Mouse (Mus musculus): Measurements from ENCODE around the gene Plscr3. TPM values are rescaled to one million over a fixed set of nuclear protein-coding genes. Genes with fewer than 3 reads are reported as not detected.

Plscr3 gene
- total and polyA plus RNA-seq, 3 experiments, result 9.3 to 54.2 (median 26.2) TPM

DNA sequence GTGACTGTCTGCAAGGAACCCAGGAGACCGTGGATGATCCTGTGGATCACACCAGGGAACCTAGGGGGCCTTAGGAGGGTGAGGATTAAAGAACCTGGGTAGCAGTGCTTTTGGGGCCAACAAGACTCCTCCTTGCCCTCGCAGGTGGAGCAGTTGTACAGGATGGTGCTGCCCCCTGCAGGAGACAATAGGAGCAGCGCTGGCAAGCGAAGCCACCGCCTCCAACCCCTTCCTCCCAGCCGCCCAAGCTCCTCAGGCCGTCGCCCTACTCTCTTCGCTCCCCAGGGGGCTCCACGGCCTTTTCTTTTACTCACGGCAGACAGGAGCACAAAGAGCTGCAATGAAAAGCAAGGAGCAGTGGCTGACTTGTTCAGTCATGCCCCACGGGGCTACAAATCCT, 30.7 kb downstream of the Plscr3 start:
- Histone ChIP-seq H3K36me3 (replicated peaks) (peaks cover 15% of the 10 kb centered on the region), H3K27me3 (ENCODE audit: insufficient read depth, low read length) (peaks cover 19% of the 10 kb centered on the region), H3K4me3 (ENCODE audit: low read depth, low read length) (no peak overlapping the region; the same call in 1 of the 2 replicates), H3K9me3 (replicated peaks) (no peaks in the 10 kb centered on the region), H3K4me1 (ENCODE audit: insufficient read depth, low read depth, low read length) (peaks cover 52% of the 10 kb centered on the region)
- DNase-seq (ENCODE audit: low spot score) (peak; percentile 64), ATAC-seq (ENCODE audit: extremely low read depth, insufficient number of reproducible peaks, low FRiP score, poor library complexity, severe bottlenecking) (no peak; the same call in 1 of the 2 replicates)
- TF ChIP-seq GATA2 (IDR thresholded peaks at IDR 0.05; ENCODE audit: borderline replicate concordance, low read depth, low read length) (no peak), TAL1 (conservative IDR thresholded peaks at IDR 0.05; ENCODE audit: low read depth, low read length) (no peak), POLR2AphosphoS5 (IDR thresholded peaks at IDR 0.05; ENCODE audit: insufficient replicate concordance, low read depth, low read length) (no peak), GATA1 (IDR thresholded peaks at IDR 0.05; ENCODE audit: borderline replicate concordance, low read length) (no peak), CTCF (IDR thresholded peaks at IDR 0.05; ENCODE audit: low read depth, low read length) (peak; percentile 90)

DNA sequence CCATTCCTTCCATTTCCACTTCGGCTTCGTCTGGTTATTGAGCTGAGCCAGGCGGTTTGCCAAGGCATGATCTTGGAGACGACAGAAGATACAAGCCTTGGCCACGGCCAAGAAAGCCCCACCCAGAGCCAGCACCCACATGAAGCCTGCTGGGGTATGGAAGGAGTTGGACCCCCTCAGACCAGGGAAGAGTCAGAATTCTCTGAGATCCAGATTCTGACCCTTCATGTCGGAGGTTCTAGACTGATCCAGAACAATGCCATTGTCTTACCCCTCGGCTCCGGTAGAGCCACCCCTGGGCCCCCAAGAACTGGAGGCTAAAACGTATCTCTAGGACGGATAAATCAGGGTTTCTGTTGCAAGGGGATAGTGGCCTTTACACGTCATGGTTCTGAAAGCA, 31.7 kb downstream of the Plscr3 start, which contains the start of gene Tmem95:
Tmem95 (minus strand) TSS at position 141 of the 400 bp plus-strand sequence.
- ATAC-seq (ENCODE audit: extremely low read depth, insufficient number of reproducible peaks, low FRiP score, poor library complexity, severe bottlenecking) (no peak), DNase-seq (ENCODE audit: low spot score) (no peak)
- H3K36me3 ChIP-seq (replicated peaks), result peaks cover 25% of the 10 kb centered on the region
- H3K27me3 ChIP-seq (ENCODE audit: insufficient read depth, low read length), result peaks cover 15% of the 10 kb centered on the region
- no peak within 1 kb of the TSS; the same call in 1 of the 2 replicates for H3K4me3 ChIP-seq (ENCODE audit: low read depth, low read length)
- peaks cover 56% of the 10 kb centered on the region for H3K4me1 ChIP-seq (ENCODE audit: insufficient read depth, low read depth, low read length)
- no peaks in the 10 kb centered on the region for H3K9me3 ChIP-seq (replicated peaks)
- no peak for TF ChIP-seq CTCF (IDR thresholded peaks at IDR 0.05; ENCODE audit: low read depth, low read length)
- no peak for TF ChIP-seq TAL1 (conservative IDR thresholded peaks at IDR 0.05; ENCODE audit: low read depth, low read length)
- no peak for TF ChIP-seq GATA1 (IDR thresholded peaks at IDR 0.05; ENCODE audit: borderline replicate concordance, low read length)
- no peak for TF ChIP-seq POLR2AphosphoS5 (IDR thresholded peaks at IDR 0.05; ENCODE audit: insufficient replicate concordance, low read depth, low read length)
- TF ChIP-seq GATA2 (IDR thresholded peaks at IDR 0.05; ENCODE audit: borderline replicate concordance, low read depth, low read length), result no peak

DNA sequence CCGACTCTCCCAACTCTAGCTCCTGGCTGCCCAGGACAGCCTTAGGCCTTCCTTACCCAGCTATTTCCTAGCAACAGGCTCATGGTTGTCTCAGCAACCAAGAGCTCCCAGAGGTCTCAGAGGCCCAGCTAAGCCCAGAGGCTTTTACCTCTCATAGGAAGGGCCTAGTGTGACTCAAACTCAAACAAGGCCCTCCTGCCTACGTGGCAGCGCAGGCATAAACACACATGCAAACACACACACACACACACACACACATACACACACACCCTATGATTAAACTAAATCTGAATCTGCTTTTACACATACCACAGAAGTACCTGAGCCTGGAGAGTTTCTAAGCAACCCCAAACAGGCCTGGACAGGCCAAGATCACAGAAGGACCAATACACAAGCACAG, 32.2 kb downstream of the Plscr3 start:
- no peak overlapping the region for H3K4me3 ChIP-seq (ENCODE audit: low read depth, low read length)
- ATAC-seq (ENCODE audit: extremely low read depth, insufficient number of reproducible peaks, low FRiP score, poor library complexity, severe bottlenecking) (no peak), DNase-seq (ENCODE audit: low spot score) (no peak)
- H3K4me1 ChIP-seq (ENCODE audit: insufficient read depth, low read depth, low read length), result peaks cover 55% of the 10 kb centered on the region
- TF ChIP-seq TAL1 (conservative IDR thresholded peaks at IDR 0.05; ENCODE audit: low read depth, low read length) (no peak), GATA1 (IDR thresholded peaks at IDR 0.05; ENCODE audit: borderline replicate concordance, low read length) (no peak), GATA2 (IDR thresholded peaks at IDR 0.05; ENCODE audit: borderline replicate concordance, low read depth, low read length) (no peak)
- no peaks in the 10 kb centered on the region for H3K9me3 ChIP-seq (replicated peaks)
- H3K27me3 ChIP-seq (ENCODE audit: insufficient read depth, low read length), result peaks cover 15% of the 10 kb centered on the region
- peaks cover 30% of the 10 kb centered on the region for H3K36me3 ChIP-seq (replicated peaks)

DNA sequence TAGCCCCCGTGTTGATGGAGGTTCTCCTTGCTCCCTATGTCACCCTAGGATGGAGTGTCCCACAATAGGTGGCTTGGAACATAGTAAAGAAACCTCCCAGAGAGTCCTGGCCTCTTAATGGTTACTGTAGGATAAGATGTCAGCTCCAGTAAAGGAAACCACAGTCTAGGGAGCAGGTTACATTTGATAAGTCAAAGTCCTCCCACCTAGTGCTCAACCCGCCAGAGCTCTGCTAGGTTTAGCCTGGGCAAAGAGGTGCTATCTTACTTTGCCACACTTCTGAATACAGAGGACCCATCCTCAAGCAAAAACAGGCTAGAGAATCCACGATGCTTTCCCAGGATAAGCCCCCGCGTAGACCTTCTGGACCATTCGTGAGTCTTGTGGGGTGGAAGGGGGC, 32.8 kb downstream of the Plscr3 start:
- no peak for DNase-seq (ENCODE audit: low spot score)
- no peak for TF ChIP-seq TAL1 (conservative IDR thresholded peaks at IDR 0.05; ENCODE audit: low read depth, low read length)
- no peak for TF ChIP-seq GATA2 (IDR thresholded peaks at IDR 0.05; ENCODE audit: borderline replicate concordance, low read depth, low read length)
- no peak for TF ChIP-seq POLR2AphosphoS5 (IDR thresholded peaks at IDR 0.05; ENCODE audit: insufficient replicate concordance, low read depth, low read length)
- TF ChIP-seq GATA1 (IDR thresholded peaks at IDR 0.05; ENCODE audit: borderline replicate concordance, low read length), result no peak
- TF ChIP-seq CTCF (IDR thresholded peaks at IDR 0.05; ENCODE audit: low read depth, low read length), result no peak

GRCm38 (mm10) chr11:69879711-69880110, 33.5 kb downstream of the Plscr3 start:
- ATAC-seq (ENCODE audit: extremely low read depth, insufficient number of reproducible peaks, low FRiP score, poor library complexity, severe bottlenecking) (no peak), DNase-seq (ENCODE audit: low spot score) (no peak)
- no peaks in the 10 kb centered on the region for H3K9me3 ChIP-seq (replicated peaks)
- H3K27me3 ChIP-seq (ENCODE audit: insufficient read depth, low read length), result peaks cover 8% of the 10 kb centered on the region
- peaks cover 43% of the 10 kb centered on the region for H3K36me3 ChIP-seq (replicated peaks)
- no peak for TF ChIP-seq GATA2 (IDR thresholded peaks at IDR 0.05; ENCODE audit: borderline replicate concordance, low read depth, low read length)
- no peak for TF ChIP-seq GATA1 (IDR thresholded peaks at IDR 0.05; ENCODE audit: borderline replicate concordance, low read length)
- no peak for TF ChIP-seq TAL1 (conservative IDR thresholded peaks at IDR 0.05; ENCODE audit: low read depth, low read length)
- TF ChIP-seq CTCF (IDR thresholded peaks at IDR 0.05; ENCODE audit: low read depth, low read length), result no peak
- no peak for TF ChIP-seq POLR2AphosphoS5 (IDR thresholded peaks at IDR 0.05; ENCODE audit: insufficient replicate concordance, low read depth, low read length)
- H3K4me3 ChIP-seq (ENCODE audit: low read depth, low read length), result no peak overlapping the region
- H3K4me1 ChIP-seq (ENCODE audit: insufficient read depth, low read depth, low read length), result peaks cover 63% of the 10 kb centered on the region

More for the DNA sequence above, 32.8 kb downstream of the Plscr3 start:
- Histone ChIP-seq H3K4me1 (ENCODE audit: insufficient read depth, low read depth, low read length) (peaks cover 57% of the 10 kb centered on the region), H3K4me3 (ENCODE audit: low read depth, low read length) (no peak overlapping the region), H3K9me3 (replicated peaks) (no peaks in the 10 kb centered on the region), H3K27me3 (ENCODE audit: insufficient read depth, low read length) (peaks cover 15% of the 10 kb centered on the region), H3K36me3 (replicated peaks) (peaks cover 35% of the 10 kb centered on the region)
- no peak for ATAC-seq (ENCODE audit: extremely low read depth, insufficient number of reproducible peaks, low FRiP score, poor library complexity, severe bottlenecking)

- H3K4me1 ChIP-seq (ENCODE audit: insufficient read depth, low read depth, low read length), result peaks cover 71% of the 10 kb centered on the region
- DNase-seq (ENCODE audit: low spot score), result peak; percentile 41
These were observed 34.3 kb downstream of the Plscr3 start for GRCm38 (mm10) chr11:69880506-69880852.

More at GRCm38 (mm10) chr11:69880506-69880852, 34.3 kb downstream of the Plscr3 start:
- TF ChIP-seq CTCF (IDR thresholded peaks at IDR 0.05; ENCODE audit: low read depth, low read length) (peak; percentile 79), POLR2AphosphoS5 (IDR thresholded peaks at IDR 0.05; ENCODE audit: insufficient replicate concordance, low read depth, low read length) (no peak)
- H3K36me3 ChIP-seq (replicated peaks), result peaks cover 51% of the 10 kb centered on the region
- H3K27me3 ChIP-seq (ENCODE audit: insufficient read depth, low read length), result peaks cover 7% of the 10 kb centered on the region; the same call in 1 of the 2 replicates
- no peaks in the 10 kb centered on the region for H3K9me3 ChIP-seq (replicated peaks)
- ATAC-seq (ENCODE audit: extremely low read depth, insufficient number of reproducible peaks, low FRiP score, poor library complexity, severe bottlenecking), result peak; percentile 31; the same call in 1 of the 2 replicates
- peak overlapping the region; percentile 72 for H3K4me3 ChIP-seq (ENCODE audit: low read depth, low read length)
